Mouse (Mus musculus): ENCODE measurements around the gene Slc5a6. TPM values are rescaled to one million over a fixed set of nuclear protein-coding genes. Genes with fewer than 3 reads are reported as not detected.

Slc5a6 gene
- total and polyA plus RNA-seq, 3 experiments: 9.0 to 17.1 (median 10.9) TPM

DNA sequence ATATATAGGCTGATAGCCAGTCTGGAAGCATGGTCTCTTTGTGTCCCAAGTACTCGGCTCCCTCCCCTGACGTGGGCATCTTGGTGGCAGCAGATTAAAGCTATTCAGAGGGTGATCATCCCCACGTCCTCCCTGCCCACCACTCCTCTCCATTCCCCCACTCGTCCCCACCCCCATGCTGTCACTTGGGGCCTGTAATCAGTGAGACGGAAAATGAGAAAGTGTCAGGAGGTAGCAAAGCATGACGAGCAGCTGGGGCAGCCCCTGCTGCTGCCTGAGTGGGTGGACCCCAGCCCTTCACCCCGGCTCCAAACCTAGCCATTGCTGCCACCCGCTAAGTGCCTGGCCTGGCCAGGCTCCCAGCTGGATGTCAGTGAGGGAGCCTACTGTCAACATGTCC lies 35.2 kb upstream of the Slc5a6 start (continued):
- TF ChIP-seq MAZ (IDR thresholded peaks at IDR 0.05; ENCODE audit: low read depth, low read length) (peak; percentile 52; the same call in 1 of the 2 replicates), BHLHE40 (IDR thresholded peaks at IDR 0.05; ENCODE audit: low read depth, low read length) (peak; percentile 80), POLR2A (IDR thresholded peaks at IDR 0.05; ENCODE audit: low read depth, low read length) (0 out of 2 replicates have a peak, but pooled peaks have one; percentile 9), KAT2A (IDR thresholded peaks at IDR 0.05; ENCODE audit: insufficient replicate concordance, low read length) (no peak), MEF2A (IDR thresholded peaks at IDR 0.05; ENCODE audit: borderline replicate concordance, low read depth, low read length) (peak; percentile 49; the same call in 1 of the 2 replicates)

DNA sequence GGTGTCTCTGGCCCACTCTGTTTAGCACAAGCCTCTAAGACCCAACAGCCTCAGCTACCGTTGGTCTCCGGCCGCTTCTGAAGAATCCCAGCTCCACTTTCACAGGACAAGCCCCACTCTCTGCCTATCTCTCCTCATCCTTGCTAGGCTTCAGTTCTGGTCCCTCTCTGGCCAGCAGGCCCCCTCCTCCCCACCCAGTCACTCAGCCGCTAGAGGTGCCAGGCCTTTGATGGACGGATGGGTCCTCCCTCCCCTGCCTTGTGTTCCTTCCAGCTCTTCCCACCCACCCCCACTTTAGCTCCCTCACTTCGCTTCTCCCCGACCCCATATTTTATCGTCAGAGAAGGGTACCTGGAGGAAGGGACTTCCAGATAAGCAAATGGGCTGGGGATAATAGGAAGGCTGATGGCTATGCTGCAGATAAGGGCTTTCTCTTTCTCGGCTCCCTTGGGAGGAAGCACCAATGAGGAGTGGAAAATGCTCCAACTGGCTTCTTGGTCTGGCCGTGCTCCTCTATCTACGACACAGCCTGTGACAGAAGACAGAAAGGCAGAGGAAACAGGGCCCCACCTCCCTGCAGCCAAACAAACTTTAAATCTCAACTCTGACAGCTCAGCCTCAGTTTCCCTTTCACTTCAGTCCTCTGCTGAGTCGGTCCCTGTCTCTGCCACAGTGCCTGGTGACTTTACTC lies 34.4 kb upstream of the Slc5a6 start:
- Histone ChIP-seq H3K36me3 (replicated peaks in 1 of 2; ENCODE audit: control insufficient read depth in 1 of 2, insufficient read depth in 1 of 2, low read length in 1 of 2) (peaks cover 14 to 30% of the 10 kb centered on the region in 2 experiments), H3K9me3 (replicated peaks; ENCODE audit: low read length) (no peaks in the 10 kb centered on the region), H3K9ac (ENCODE audit: insufficient read depth, low read depth) (no peak overlapping the region; the same call in 1 of the 2 replicates), H3K4me3 (replicated peaks in 1 of 3; ENCODE audit: low read depth in 2 of 3, low read length in 2 of 3, poor library complexity in 1 of 3) (peak overlapping the region; percentile 26 to 31 (median 29)), H3K79me2 (replicated peaks; ENCODE audit: control insufficient read depth, extremely low read depth, insufficient read depth, poor library complexity, severe bottlenecking) (no peaks in the 10 kb centered on the region), H3K27me3 (replicated peaks) (peaks cover 21% of the 10 kb centered on the region), H3K4me2 (ENCODE audit: insufficient read depth, low read depth, poor library complexity, severe bottlenecking) (peak overlapping the region; percentile 95), H3K27ac (ENCODE audit: insufficient read depth, low read depth) (0 out of 2 replicates have a peak overlapping the region, but pooled peaks have one; percentile 2), H3K4me1 (ENCODE audit: control insufficient read depth in 1 of 2, insufficient read depth in 2 of 2) (peaks cover 13 to 36% of the 10 kb centered on the region in 2 experiments)
- dilution Hi-C loops (cut with MboI; ENCODE audit: extremely low pct_ligation_motif_present, extremely low pct_unique_long_range_greater_than_20kb, low sequenced_read_pairs): no loop called here
- peak; percentile 63 for DNase-seq (ENCODE audit: extremely low read depth)
- TF ChIP-seq GABPA (IDR thresholded peaks at IDR 0.05; ENCODE audit: insufficient replicate concordance, low read depth, low read length): no peak
- no peak for TF ChIP-seq PAX5 (IDR thresholded peaks at IDR 0.05; ENCODE audit: low read length)
- TF ChIP-seq NELFE (IDR thresholded peaks at IDR 0.05; ENCODE audit: low read depth, low read length): no peak
- 0 out of 2 replicates have a peak, but pooled peaks have one; percentile 18 for TF ChIP-seq SIN3A (IDR thresholded peaks at IDR 0.05; ENCODE audit: low read length)
- no peak for TF ChIP-seq RAD21 (IDR thresholded peaks at IDR 0.05; ENCODE audit: low read depth, low read length)
- TF ChIP-seq MAZ (IDR thresholded peaks at IDR 0.05; ENCODE audit: low read depth, low read length): peak; percentile 37
- TF ChIP-seq HCFC1 (IDR thresholded peaks at IDR 0.05; ENCODE audit: low read depth, low read length): no peak
- no peak for TF ChIP-seq MXI1 (IDR thresholded peaks at IDR 0.05; ENCODE audit: low read depth, low read length)
- no peak for TF ChIP-seq UBTF (IDR thresholded peaks at IDR 0.05; ENCODE audit: low read depth, low read length)
- TF ChIP-seq MAX (IDR thresholded peaks at IDR 0.05; ENCODE audit: low read length): no peak
- no peak for TF ChIP-seq E2F4 (IDR thresholded peaks at IDR 0.05; ENCODE audit: insufficient replicate concordance, low read depth, low read length)
- 0 out of 2 replicates have a peak, but pooled peaks have one; percentile 15 for TF ChIP-seq EP300 (IDR thresholded peaks at IDR 0.05; ENCODE audit: low read length)
- TF ChIP-seq ZC3H11A (IDR thresholded peaks at IDR 0.05; ENCODE audit: low read depth, low read length): no peak
- no peak for TF ChIP-seq KAT2A (IDR thresholded peaks at IDR 0.05; ENCODE audit: insufficient replicate concordance, low read length)
- TF ChIP-seq USF2 (conservative IDR thresholded peaks at IDR 0.05; ENCODE audit: low read depth, low read length): no peak
- no peak for TF ChIP-seq ETS1 (conservative IDR thresholded peaks at IDR 0.05; ENCODE audit: low read depth, low read length)
- no peak for TF ChIP-seq CHD1 (IDR thresholded peaks at IDR 0.05; ENCODE audit: low read depth, low read length)
- no peak for TF ChIP-seq SMC3 (IDR thresholded peaks at IDR 0.05; ENCODE audit: low read depth, low read length)
- no peak for TF ChIP-seq RCOR1 (conservative IDR thresholded peaks at IDR 0.05; ENCODE audit: low read depth, low read length)
- TF ChIP-seq TBP (conservative IDR thresholded peaks at IDR 0.05; ENCODE audit: low read depth, low read length): no peak
- TF ChIP-seq ZMIZ1 (IDR thresholded peaks at IDR 0.05; ENCODE audit: low read depth, low read length): no peak
- 0 out of 2 replicates have a peak, but pooled peaks have one; percentile 7 for TF ChIP-seq BHLHE40 (IDR thresholded peaks at IDR 0.05; ENCODE audit: low read depth, low read length)
- in situ Hi-C loops (cut with MboI; ENCODE audit: low pct_ligation_motif_present, low pct_unique_long_range_greater_than_20kb, low sequenced_read_pairs): no loop called here

Measured in CH12.LX (cell line).